Mouse (Mus musculus) sigmoid colon, adult 10 weeks (tissue): ENCODE measurements around the gene Pgap2. TPM values are rescaled to one million over a fixed set of nuclear protein-coding genes. Genes with fewer than 3 reads are reported as not detected.

ENCODE experiments used
- polyA plus RNA-seq: library from polyadenylated mRNA; stranded (reverse); fragments of 350-450 nt; fragmentation: Illumina TruSeq; extraction: RNeasy Lipid Tissue Mini Kit (QIAGEN cat#74804); gene quantifications from one replicate; pipeline ENCODE4 v1.2.3, GENCODE M21; 2014; ENCODE audit warnings: low read depth, low replicate concordance

Gene Pgap2
- 94.1 TPM for polyA plus RNA-seq

DNA sequence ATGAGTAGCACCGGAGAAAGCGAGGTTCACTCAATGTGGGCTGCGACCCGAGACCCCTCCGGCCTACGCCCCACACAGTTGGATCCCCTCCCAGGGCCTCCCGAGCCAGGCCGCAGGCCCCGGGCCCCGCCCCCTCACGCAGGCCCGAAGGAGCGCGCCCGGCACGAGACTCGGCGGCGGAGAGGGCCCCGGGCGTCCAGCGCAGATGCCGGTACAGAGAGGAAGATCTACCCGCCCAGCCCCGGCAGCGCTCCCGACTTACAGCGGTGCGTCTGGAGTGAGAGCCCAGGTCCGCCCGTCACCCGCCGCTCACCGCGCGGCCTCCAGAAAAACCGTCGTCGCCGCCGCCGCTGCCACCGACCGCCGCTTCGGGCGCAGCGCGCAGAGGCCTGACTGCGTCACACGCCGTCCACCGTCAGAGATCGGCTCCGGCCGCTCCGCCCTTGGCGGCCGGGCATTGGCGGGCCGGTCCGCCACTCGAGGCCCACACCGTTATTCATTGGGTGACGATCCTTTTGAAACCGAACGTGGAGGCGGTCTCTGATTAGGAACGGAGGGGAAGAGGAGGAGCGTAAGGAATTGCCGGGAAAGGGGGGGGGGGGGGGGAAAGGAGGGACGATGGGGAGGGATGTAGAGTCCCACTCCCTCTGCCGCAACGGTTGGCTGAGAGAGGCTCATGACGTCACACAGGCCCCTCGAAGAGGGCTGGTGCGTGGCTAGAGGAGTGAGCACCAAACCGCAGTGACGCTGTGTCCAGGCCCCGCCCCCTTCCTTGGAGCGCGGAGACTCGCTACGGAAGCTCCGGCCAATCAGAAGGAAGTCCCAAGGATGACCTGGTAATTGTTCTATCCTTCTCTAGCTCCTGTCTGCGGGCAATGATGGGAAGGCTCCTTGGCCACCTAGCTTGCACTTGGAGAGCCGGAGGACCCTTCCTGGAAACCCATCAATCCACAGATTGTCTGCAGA lies at the start of gene Pgap2, which contains the start of gene Nup98:
Gene Pgap2 (plus strand): TSS at position 453 of the 966 bp plus-strand sequence.
Gene Nup98 (minus strand): TSS at position 421 of the 966 bp plus-strand sequence.

DNA sequence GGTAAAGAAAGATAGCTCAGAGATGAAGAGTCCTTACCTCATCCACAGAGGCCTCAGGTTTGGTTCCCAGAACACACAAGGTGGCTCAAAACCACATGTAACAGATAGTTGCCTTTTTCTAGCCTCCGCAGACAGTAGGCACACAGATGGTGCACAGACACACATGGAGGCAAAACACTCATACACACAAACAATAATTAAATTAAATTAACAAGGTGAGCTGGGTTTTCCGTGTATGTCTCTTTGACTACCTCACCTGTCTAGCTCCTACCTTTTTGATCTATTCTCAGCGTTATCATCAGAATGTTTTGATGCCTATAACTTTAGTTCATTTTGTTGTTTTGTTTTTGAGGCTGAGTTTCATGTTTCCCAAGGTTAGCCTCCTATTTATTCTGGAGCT lies 45.9 kb downstream of the Pgap2 start, which contains the start of gene Rhog:
Gene Rhog (minus strand): TSS at position 101 of the 400 bp plus-strand sequence.

DNA sequence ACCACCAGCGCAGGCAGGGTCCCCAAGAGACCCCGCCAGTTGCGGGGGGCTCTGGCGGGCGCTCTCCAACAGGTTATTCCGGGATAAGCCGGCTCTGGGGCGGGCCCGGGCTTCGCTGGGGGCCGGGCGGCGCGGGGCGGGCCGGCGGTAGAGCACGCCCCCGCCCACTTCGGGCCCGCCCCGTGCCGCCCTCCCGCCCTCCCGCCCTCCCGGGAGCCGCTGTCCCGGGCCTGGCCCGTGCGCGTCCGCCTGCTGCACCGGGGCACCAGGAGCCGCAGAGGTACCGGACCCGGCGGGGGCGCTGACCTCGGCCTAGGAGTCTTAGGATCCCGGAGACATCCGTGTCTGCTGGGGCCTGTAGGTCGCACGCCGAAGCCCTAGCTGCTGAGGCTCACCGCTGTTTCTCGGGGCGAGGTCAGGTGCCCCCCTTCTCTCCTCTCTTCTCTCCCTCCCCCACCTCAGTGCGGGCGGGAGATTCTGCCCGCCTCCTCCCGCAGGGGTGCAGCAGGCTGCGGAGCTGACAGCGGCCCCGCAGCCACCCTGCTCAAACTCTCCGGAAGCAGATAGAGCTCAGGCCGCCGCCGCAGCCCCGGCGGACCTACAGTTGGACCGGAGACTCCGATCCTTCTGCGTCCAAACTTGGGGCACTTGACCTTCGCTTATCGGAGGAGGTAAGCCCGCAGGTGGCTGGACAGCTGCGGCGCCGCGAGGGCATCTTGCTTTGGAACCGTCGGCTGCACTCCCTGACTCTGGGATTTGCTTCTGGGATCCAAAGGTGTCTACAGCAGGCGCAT lies 57.8 kb downstream of the Pgap2 start, which contains the start of gene Stim1:
Gene Stim1 (plus strand): TSS at position 206 of the 794 bp plus-strand sequence.

Other genes starting within 250 kb of the Pgap2 start
- 8.7 TPM for gene Il18bp, start 191.5 kb upstream of the Pgap2 start, polyA plus RNA-seq
- 18.5 TPM for gene Rnf121, start 144.7 kb upstream of the Pgap2 start, polyA plus RNA-seq
- 17.0 TPM for gene Xndc1, start 144.7 kb upstream of the Pgap2 start, polyA plus RNA-seq
- 0.25 TPM for gene Xntrpc, start 144.5 kb upstream of the Pgap2 start, polyA plus RNA-seq
- gene Trpc2, start 127.1 kb upstream of the Pgap2 start, polyA plus RNA-seq, result not detected
- not detected for gene Art1, start 108.5 kb upstream of the Pgap2 start, polyA plus RNA-seq
- gene Art5, start 100.7 kb upstream of the Pgap2 start, polyA plus RNA-seq, result not detected
- gene Chrna10, start 93.4 kb upstream of the Pgap2 start, polyA plus RNA-seq, result not detected
- 44.0 TPM for gene Nup98, start within 50 bp of the Pgap2 start, polyA plus RNA-seq
- 3.7 TPM for gene Rhog, start 45.8 kb downstream of the Pgap2 start, polyA plus RNA-seq
- gene Stim1, start 57.6 kb downstream of the Pgap2 start, polyA plus RNA-seq, result 23.3 TPM
- gene Rrm1, start 231.5 kb downstream of the Pgap2 start, polyA plus RNA-seq, result 39.3 TPM